Mouse (Mus musculus) thymus, postnatal 36 days (tissue): Measurements from ENCODE around the gene Mrps2.
"Not testable (repeated sequence)": the region's sequence is repeated elsewhere in the genome, so short reads cannot be mapped to it uniquely, and the experiment has no call there.

ENCODE experiments used
- DNase-seq, 2 experiments: peaks; one replicate each; pipeline ENCODE4 v3.0.0; 2022; ENCODE audit warnings: mixed read lengths in 2 of 2

Gene Mrps2

GRCm38 (mm10) chr2:28467860-28468485, at the start of gene Mrps2:
Mrps2 (plus strand) TSS chr2:28468066.
- DNase-seq: peak; percentile 79 to 81

- peak; percentile 40 to 55 for DNase-seq
These were observed 48.0 kb upstream of the Mrps2 start for GRCm38 (mm10) chr2:28419898-28420297.

DNA sequence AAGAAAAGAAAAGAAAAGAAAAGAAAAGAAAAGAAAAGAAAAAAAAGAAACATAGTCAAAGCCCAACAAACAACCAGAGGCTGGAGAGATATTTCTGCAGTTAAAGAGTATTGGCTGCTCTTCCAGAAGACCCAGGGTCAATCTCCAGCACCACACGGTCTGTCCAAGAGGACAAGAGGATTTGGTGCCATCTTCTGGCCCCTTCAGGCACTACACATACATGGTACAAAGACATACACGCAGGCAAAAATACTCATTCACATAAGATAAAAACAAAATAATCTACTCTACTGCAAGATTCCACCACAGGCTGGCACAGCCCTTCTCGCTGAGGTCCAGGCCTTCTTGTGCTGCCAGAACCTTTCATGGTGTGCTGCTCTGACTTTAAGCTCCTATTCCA, 44.7 kb upstream of the Mrps2 start:
- peak; percentile 26 to 49 for DNase-seq

DNA sequence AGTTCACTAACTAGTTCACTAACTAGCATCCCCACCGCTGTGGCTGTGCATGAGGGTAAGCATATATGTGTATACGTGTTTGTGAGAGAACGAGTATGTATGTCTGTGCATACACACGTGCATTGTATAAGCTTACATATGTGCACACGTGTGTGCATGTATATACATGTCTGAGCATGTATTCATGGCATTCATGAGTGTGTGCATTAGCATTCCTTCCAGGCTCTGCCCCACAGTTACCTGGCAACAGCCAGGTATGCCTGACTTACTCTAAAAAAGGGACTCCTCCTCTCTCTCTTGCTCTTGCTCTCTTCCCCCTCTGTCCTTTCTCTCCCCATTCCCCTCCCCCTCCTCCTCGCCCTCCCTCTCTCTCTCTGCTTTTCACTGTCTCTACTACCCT, 40.6 kb upstream of the Mrps2 start:
- no peak for DNase-seq

DNA sequence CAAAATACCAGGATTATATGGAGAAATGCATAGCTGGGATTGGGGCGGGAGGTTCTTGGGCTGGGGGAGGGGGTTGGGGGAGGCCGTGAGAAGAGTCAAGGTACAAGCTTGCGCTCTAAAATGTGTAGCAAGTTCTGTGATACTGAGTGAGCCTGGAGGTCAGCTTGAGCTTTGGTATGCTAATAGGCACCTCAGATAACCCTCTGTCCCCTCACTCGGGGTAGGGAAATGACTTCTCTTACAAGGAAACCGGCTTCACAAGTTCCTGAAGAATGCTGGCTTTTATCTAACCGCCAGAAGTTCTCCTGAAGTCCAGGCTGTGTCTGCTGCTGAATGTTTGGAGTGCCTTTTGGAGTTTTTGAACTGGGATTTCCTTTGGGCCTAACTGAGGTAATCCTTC, 37.0 kb upstream of the Mrps2 start:
- DNase-seq: no peak

DNA sequence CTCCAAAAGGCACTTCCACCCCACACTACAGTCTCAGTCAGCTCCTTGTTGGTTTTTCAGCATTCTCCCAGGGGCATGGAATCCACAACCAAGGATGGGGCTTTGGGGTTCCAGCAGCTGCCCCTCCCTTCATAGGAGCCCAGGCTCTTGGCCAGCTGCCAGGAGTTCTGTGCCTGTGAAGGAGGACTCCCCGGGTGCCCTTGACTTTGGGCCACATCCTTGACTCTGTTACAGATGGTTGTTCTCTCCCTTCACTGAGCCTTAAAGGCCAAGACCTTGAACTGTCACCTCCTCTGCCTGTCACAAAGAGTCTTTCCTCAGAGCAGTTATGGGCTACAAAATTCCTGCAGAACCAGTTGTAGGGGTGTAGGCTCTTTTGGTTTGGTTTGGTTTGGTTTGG, 35.1 kb upstream of the Mrps2 start:
- no peak for DNase-seq

DNA sequence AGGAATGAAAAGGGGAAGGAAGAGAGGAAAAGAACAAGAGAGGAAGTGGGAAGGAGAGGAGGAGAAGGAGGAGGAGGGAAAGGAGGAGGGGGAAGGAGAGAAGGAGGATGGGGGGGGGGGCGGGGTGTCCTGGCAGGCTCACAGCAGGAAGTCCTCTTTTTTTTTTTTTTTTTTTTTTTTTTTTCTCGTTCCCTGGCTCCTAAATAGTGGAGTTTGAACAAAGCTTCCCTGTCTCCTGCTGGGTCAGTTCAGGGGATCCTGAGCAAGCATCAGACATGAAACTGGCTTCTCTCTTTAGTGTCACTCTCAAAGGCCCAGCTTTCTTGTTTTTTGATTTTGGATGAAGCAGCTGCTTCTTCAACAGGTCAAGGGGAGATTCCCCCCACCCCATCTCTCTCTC, 34.4 kb upstream of the Mrps2 start:
- DNase-seq: no peak

DNA sequence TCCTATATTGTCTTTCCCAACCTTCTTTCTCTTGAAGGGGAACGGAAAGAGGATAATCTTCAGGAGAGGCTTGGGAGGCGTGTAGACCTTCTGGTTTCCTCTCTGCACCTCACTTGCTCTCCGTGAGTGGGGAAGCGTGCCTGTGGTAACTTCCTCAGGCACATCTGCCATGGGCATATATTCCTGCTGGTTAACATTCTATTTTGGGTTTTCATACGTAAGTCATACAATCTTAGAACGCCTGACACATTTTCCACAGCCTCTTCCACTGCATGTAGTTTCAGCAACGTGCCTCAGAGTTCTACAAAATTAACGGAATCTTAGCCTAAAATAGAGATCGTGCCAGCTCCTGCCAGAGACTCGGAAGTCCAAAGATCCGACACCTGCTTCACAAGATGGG, 32.5 kb upstream of the Mrps2 start:
- DNase-seq: no peak

DNA sequence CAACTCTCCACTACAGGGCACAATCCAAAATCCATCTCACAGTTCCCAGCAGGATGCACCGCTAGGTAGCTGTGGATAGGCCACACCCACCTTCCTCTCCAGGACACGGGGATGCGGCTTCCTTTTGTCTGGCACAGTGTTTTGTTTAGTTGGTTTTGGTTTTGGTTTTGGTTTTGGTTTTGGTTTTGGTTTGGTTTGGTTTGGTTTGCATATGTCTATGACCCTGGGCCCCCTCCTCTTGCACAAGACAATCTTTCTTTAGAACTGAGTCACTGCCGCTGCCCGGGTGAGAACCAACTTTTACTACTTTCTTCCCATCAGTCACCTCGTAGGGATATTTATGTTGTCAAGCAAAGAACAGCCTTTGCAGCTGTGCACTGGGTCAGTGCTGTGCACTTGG, 27.0 kb upstream of the Mrps2 start:
- no peak for DNase-seq

- DNase-seq: no peak
These were observed 22.8 kb upstream of the Mrps2 start for GRCm38 (mm10) chr2:28445082-28445481.

- DNase-seq: no peak
These were observed 21.7 kb upstream of the Mrps2 start for GRCm38 (mm10) chr2:28446181-28446514.

- DNase-seq: peak; percentile 26 to 36
These were observed 21.2 kb upstream of the Mrps2 start, which contains the start of gene Ppp1r26 for GRCm38 (mm10) chr2:28446515-28447314. Ppp1r26 (plus strand) TSS chr2:28446800.

DNA sequence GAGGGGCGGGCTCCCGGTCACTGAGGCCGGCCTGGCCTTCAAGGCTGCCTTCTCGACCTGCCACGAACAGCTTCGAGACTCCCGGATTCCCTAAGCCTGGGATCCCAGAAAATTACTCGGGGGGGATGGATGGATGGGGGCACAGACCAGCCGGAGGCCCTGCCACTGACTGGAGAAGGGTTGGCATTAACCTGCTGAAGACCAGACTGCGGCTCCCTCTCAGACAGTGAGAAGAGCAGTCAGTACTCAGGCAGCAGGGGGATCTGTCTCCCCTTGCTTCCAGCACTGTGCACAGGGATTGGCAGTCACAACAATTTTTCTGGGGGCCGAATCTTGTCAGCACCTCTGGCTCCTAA, 20.6 kb upstream of the Mrps2 start:
- DNase-seq: no peak

- DNase-seq: no peak
These were observed 16.2 kb upstream of the Mrps2 start for GRCm38 (mm10) chr2:28451663-28452062.

- no peak for DNase-seq
These were observed 14.3 kb upstream of the Mrps2 start for GRCm38 (mm10) chr2:28453539-28453938.

GRCm38 (mm10) chr2:28456616-28457015, 11.2 kb upstream of the Mrps2 start:
- DNase-seq: no peak

DNA sequence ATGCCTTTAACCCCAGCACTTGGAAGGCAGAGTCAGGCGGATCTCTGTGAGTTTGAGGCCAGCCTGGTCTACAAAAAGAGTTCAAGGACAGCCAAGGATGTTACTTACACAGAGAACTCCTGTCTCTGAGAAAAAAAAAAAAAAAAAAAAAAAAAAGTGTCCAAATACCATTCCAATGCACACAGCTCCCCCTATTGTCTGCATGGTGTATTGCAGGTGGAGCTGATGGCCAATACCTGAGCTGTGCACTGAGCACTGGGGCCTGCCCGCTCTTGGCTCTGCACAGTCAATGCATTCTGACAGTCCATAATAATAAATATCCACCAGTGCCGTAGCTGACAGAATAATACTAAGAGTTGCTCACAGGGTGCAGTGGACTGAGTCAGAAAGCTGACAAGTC, 3.9 kb upstream of the Mrps2 start:
- DNase-seq: peak; percentile 65 to 68

DNA sequence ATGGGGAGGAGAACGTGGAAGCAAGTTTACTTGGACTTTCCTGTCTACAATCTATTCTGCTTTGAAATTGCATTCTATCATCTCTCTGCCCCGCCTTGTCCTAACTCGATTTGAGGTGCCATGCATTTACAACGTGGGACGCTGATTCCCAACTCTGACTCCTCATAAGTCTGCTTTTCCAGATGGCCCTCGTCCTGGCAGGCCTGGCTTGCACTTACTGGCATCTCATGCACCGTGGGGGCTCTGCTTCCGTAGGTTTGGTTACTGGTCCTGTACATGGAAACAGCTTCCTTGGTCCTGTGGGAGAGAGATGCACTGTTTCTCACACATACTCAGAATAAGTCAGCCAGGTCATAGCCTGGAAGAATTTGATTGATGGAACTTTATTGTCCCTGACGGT, 2.9 kb upstream of the Mrps2 start:
- no peak for DNase-seq

DNA sequence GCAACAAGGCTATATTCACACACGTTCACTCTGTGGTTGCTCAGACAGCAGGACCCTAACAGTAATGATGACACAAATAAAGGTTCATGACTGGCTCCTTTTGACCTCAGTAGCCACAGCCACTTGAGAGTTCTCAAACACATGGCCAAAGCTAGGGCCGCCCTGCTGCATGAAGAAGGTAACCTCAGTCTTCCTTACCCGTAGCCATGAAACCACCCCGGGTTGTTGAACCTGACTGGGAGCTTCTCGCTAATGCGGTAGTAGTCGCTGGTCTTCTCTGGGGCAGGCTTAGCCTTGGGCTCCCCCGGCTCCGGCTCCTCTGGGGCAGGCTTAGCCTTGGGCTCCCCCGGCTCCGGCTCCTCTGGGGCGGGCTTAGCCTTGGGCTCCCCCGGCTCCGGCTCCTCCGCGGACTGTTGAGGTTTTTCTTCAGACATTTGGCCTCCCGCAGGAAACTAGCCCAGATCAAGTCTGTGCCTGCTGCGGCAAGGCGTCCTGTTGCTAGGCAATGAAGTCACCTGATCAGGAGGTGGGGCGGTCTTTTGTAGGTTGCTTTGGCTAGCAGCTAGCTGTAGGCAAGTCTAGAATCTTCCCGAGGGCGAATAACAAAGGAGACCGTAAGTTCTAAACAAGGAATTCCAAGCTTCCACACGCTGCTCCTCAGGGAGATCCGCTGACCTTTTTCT, 1.9 kb upstream of the Mrps2 start, which contains the start of gene 1700007K13Rik:
Gene 1700007K13Rik (minus strand): TSS at position 497 of the 683 bp plus-strand sequence.
- DNase-seq: peak; percentile 48 to 66

GRCm38 (mm10) chr2:28468486-28469225, 790 bp downstream of the Mrps2 start:
- no peak for DNase-seq

DNA sequence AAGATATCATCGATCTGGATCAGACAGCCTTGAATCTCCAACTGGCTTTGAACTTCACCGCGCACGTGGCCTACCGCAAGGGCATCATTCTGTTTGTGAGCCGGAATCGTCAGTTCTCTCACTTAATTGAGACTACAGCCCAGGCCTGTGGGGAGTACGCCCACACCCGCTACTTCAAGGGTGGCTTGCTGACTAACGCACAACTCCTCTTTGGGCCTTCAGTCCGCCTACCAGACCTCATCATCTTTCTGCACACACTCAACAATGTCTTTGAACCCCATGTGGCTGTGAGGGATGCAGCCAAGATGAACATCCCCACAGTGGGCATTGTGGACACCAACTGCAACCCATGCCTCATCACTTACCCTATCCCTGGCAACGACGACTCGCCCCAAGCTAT, 1.6 kb downstream of the Mrps2 start:
- no peak for DNase-seq

GRCm38 (mm10) chr2:28470591-28470990, 2.7 kb downstream of the Mrps2 start:
- DNase-seq: no peak

DNA sequence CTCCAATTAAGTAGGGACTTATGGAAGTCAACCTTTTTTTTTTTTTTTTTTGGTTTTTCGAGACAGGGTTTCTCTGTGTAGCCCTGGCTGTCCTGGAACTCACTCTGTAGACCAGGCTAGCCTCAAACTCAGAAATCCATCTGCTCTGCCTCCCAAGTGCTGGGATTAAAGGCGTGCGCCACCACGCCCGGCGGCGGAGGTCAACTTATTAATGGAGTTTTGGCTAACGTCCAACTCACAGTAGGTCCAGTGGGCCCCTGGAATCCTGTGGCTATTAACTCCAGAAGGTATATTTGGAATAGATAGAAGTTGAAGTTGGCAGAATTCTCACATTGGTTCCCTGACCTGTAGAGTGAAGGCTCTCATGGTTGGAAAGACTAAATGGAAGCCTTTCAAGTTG, 4.1 kb downstream of the Mrps2 start:
- not testable (repeated sequence) for DNase-seq
